ENCODE assay signal across 8 mouse cellular contexts in the genomic region with DNA sequence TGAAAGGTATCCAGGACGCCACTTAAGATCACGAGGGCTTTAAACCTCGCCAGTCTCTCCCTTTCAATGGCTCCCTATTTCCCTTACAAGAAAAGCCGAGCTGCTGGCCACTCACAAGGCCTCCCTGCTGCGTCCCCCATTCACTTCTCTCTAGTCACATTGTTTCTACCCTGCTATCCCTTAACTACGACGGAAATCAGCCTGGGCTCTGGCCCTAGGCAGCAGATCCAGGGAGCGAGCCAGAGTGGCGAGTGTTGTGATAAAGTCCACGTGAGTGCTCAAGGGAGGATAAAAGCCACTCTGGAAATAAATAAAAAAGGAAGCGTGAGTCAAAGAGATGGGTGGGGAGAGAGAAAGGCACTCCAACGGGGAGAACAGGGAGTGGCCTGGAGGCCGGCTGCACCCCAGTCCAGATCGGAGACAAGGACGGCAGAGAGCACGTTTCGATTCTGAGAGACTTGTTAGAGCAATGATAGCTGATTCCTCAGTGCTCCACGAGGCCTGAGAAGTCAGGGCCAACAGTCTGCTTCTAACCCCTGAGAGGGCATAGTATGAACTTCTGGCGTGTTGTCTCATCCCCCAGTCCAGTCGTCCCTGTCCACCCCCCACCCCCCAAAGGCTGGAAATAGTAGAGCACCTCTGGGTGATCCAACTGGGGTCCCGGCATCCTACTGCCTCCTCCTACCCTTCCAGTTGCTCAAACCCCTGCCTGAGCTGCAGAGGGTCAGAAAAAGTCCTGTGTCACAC.
DNase-seq lines count a peak whose midpoint lies in the region; ATAC-seq lines count a peak whose summit lies in the region.

No protein-coding gene starts in this region.

- H3K9me3 ChIP-seq in heart, embryonic 10.5 days = no peaks in the 10 kb centered on the region
- H3K9me3 ChIP-seq in kidney, embryonic 15.5 days (replicated peaks) = no peaks in the 10 kb centered on the region
- no peaks in the 10 kb centered on the region for H3K9me3 ChIP-seq in lung, embryonic 16.5 days (ENCODE audit: control insufficient read depth, low read length)

- 0 out of 2 replicates have a peak overlapping the region, but pooled peaks have one; percentile 21 for H3K9ac ChIP-seq in kidney, embryonic 15.5 days
- peak overlapping the region; percentile 50 for H3K9ac ChIP-seq in lung, embryonic 16.5 days (ENCODE audit: low read length)

- 0 out of 2 replicates have a peak, but pooled peaks have one; percentile 16 for ATAC-seq in kidney, embryonic 15.5 days (replicated peaks; ENCODE audit: low FRiP score)
- peak; percentile 24 for ATAC-seq in lung, embryonic 16.5 days (ENCODE audit: low read depth)

- H3K27ac ChIP-seq in heart, embryonic 10.5 days = peak overlapping the region; percentile 89
- peak overlapping the region; percentile 77 for H3K27ac ChIP-seq in kidney, embryonic 15.5 days
- peak overlapping the region; percentile 63 for H3K27ac ChIP-seq in lung, embryonic 16.5 days (ENCODE audit: low read length)

- H3K36me3 ChIP-seq in heart, embryonic 10.5 days = no peaks in the 10 kb centered on the region
- no peaks in the 10 kb centered on the region for H3K36me3 ChIP-seq in kidney, embryonic 15.5 days
- H3K36me3 ChIP-seq in lung, embryonic 16.5 days (ENCODE audit: control insufficient read depth, insufficient read depth, low read length) = no peaks in the 10 kb centered on the region

- peak; percentile 53 for DNase-seq in gastrocnemius, adult 18-20 months (ENCODE audit: low spot score)
- DNase-seq in gastrocnemius, postnatal 4 days (ENCODE audit: low spot score in 2 of 2) = no peak
- peak; percentile 49 for DNase-seq in embryo, embryonic 11 days
- DNase-seq in heart, embryonic 10.5 days (ENCODE audit: low spot score) = peak; percentile 77
- peak; percentile 60 for DNase-seq in retina, postnatal 1 day
- DNase-seq in layer of hippocampus, adult 18-20 months (ENCODE audit: low spot score in 2 of 2) = no peak

- peaks cover 52% of the 10 kb centered on the region for H3K4me1 ChIP-seq in heart, embryonic 10.5 days
- H3K4me1 ChIP-seq in kidney, embryonic 15.5 days = peaks cover 44% of the 10 kb centered on the region
- H3K4me1 ChIP-seq in lung, embryonic 16.5 days (replicated peaks; ENCODE audit: control insufficient read depth, insufficient read depth, low read length) = peaks cover 26% of the 10 kb centered on the region

- peak overlapping the region; percentile 65 for H3K4me2 ChIP-seq in kidney, embryonic 15.5 days
- peak overlapping the region; percentile 65 for H3K4me2 ChIP-seq in lung, embryonic 16.5 days (ENCODE audit: low read depth, low read length)

- WGBS in heart, embryonic 10.5 days = 1% methylated on average over 21 of the region's 21 CpGs
- 5% methylated on average over 21 of the region's 21 CpGs for WGBS in kidney, embryonic 15.5 days
- WGBS in lung, embryonic 16.5 days = 5% methylated on average over 21 of the region's 21 CpGs

- H3K27me3 ChIP-seq in heart, embryonic 10.5 days (ENCODE audit: insufficient read depth, poor library complexity, severe bottlenecking) = no peaks in the 10 kb centered on the region
- no peaks in the 10 kb centered on the region for H3K27me3 ChIP-seq in kidney, embryonic 15.5 days
- H3K27me3 ChIP-seq in lung, embryonic 16.5 days (ENCODE audit: control insufficient read depth, insufficient read depth, low read depth, low read length) = no peaks in the 10 kb centered on the region

- peak overlapping the region; percentile 58 for H3K4me3 ChIP-seq in heart, embryonic 10.5 days
- H3K4me3 ChIP-seq in kidney, embryonic 15.5 days (replicated peaks) = peak overlapping the region; percentile 44
- peak overlapping the region; percentile 50 for H3K4me3 ChIP-seq in lung, embryonic 16.5 days (ENCODE audit: low read length)

Comparison
In these comparisons a context has a peak if more than half of its experiments do, and no peak if none do; other contexts are left out.
1. DNase-seq: peak in gastrocnemius, adult 18-20 months (single experiment), embryo, embryonic 11 days (single experiment), heart, embryonic 10.5 days (single experiment) and retina, postnatal 1 day (single experiment); none in gastrocnemius, postnatal 4 days (0 of 2) and layer of hippocampus, adult 18-20 months (0 of 2).
2. Peak in every context shown above with its lines, with median percentiles within 50 percentile points of each other: H3K27ac ChIP-seq and H3K4me3 ChIP-seq.